Mouse (Mus musculus): Measurements from ENCODE around the gene Entpd8. TPM values are rescaled to one million over a fixed set of nuclear protein-coding genes. Genes with fewer than 3 reads are reported as not detected.

The Entpd8 gene
- polyA plus RNA-seq (2016; fragmentation: Nextera tagmentation; extraction: Ambion mirVana), result 0.13 TPM in 1 of 2 replicates, not detected in the other

DNA sequence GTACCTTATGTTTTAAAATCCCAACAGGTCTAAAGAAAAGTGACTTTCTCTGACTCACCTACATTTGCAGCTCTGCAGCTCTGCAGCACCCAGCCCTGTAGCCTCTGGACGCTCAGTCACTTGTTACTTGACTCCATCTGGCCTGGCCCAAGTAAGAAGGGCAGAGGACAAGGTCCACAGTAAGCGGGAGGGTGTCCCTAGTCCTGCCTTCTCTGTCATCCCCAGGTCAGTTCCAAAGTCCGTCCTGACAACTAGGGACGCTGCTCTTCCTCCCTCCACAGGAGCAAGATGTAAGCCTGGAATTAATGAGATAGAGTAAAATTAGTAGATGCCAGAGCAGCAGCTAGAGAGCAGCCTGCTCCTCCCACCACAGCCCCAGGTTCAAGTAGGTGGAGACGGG is at the start of gene Entpd8:
TSS of gene Entpd8 (plus strand) at position 229 of the 400 bp plus-strand sequence.
- Histone ChIP-seq H3K27ac (no peak within 1 kb of the TSS), H3K4me3 (no peak within 1 kb of the TSS), H3K4me1 (no peaks in the 10 kb centered on the region), H3K9me3 (no peaks in the 10 kb centered on the region), H3K36me3 (no peaks in the 10 kb centered on the region), H3K27me3 (ENCODE audit: insufficient read depth, poor library complexity, severe bottlenecking) (peaks cover 7% of the 10 kb centered on the region)
- 55% methylated on average over 5 of the region's 5 CpGs for WGBS
- no peak for DNase-seq (ENCODE audit: low spot score)

DNA sequence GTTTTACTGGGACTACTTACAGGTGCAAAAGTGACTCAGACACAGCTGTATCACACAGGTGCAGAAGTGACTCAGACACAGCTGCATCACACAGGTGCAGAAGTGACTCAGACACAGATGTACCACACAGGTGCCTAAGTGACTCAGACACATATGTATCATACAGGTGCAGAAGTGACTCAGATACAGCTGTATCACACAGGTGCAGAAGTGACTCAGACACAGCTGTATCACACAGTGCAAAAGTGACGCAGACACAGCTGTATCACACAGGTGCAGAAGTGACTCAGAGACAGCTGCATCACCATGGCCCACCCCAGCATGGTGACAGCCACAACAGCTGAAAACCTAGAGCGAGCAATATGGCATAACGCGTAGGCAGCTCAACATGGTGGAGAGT is 45.1 kb upstream of the Entpd8 start:
- Histone ChIP-seq H3K27me3 (ENCODE audit: insufficient read depth, poor library complexity, severe bottlenecking) (no peaks in the 10 kb centered on the region), H3K4me3 (no peak overlapping the region), H3K4me1 (no peaks in the 10 kb centered on the region), H3K36me3 (no peaks in the 10 kb centered on the region), H3K9me3 (no peaks in the 10 kb centered on the region), H3K27ac (no peak overlapping the region)
- DNase-seq (ENCODE audit: low spot score), result no peak
- WGBS, result 93% methylated on average over 4 of the region's 4 CpGs

DNA sequence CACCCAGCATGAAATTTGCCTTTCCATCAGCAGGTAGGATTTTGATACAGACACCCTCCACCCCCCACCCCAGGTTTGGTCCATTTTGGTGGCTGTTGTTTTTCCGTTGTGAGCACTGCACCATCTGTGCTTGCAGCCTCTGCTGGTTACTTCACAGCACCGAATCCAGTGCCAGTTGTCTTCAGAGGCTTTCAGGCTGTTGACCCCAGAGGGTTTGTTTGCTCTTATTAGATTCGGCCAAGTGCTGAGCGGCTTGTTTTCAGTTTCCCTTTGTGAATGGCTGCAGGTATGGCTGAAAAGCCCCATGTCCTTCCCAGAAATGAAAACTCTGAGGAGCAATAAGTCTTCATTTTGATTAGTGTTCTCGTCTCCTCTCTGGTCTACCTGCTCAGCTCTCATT is 40.0 kb upstream of the Entpd8 start:
- WGBS, result 83% methylated on average over 5 of the region's 5 CpGs
- H3K4me1 ChIP-seq, result no peaks in the 10 kb centered on the region
- no peaks in the 10 kb centered on the region for H3K9me3 ChIP-seq
- no peaks in the 10 kb centered on the region for H3K27me3 ChIP-seq (ENCODE audit: insufficient read depth, poor library complexity, severe bottlenecking)
- no peak overlapping the region for H3K27ac ChIP-seq
- no peaks in the 10 kb centered on the region for H3K36me3 ChIP-seq
- DNase-seq (ENCODE audit: low spot score), result no peak
- H3K4me3 ChIP-seq, result no peak overlapping the region

DNA sequence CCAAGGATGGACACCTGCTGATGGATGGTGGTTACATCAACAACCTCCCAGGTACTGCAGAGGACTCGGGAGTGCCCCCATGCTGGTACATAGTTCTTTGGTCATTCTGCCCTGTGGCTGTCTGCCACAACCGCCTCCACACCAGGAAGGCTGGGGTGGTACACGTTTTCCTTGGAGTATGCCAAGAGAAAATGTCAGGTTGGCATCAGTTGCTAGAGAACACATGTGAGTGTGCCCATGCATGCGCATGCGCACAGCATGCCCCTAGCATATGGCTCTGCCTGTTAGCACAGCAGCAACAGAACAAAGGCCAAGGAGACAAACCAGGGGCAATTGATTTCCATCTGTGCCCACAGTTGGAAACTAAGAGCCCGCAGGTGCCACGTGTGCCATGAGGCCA is 29.2 kb upstream of the Entpd8 start:
- Histone ChIP-seq H3K4me3 (no peak overlapping the region), H3K27ac (no peak overlapping the region)
- 91% methylated on average over 7 of the region's 7 CpGs for WGBS

DNA sequence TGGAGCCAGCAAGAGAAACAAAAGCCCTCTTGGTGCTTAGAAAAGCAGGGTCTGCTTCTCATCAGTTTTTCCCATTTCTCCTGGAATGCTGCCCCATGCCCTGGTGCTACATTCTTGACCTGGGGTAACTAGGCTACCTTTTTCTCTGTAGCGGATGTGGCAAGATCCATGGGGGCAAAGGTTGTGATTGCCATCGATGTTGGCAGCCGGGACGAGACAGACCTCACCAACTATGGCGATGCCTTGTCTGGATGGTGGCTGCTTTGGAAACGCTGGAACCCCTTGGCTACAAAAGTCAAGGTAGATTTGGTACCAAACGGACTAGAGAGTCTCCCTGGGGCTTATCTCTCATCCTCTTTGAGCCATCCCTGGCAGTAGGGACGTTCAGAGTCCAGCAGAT is 28.7 kb upstream of the Entpd8 start:
- Histone ChIP-seq H3K9me3 (no peaks in the 10 kb centered on the region), H3K27me3 (ENCODE audit: insufficient read depth, poor library complexity, severe bottlenecking) (no peaks in the 10 kb centered on the region)
- 79% methylated on average over 8 of the region's 8 CpGs for WGBS

More for the DNA sequence above, 29.2 kb upstream of the Entpd8 start:
- no peak for DNase-seq (ENCODE audit: low spot score)
- peaks cover 7% of the 10 kb centered on the region; the same call in 1 of the 2 replicates for H3K36me3 ChIP-seq
- H3K9me3 ChIP-seq, result no peaks in the 10 kb centered on the region
- peaks cover 24% of the 10 kb centered on the region for H3K4me1 ChIP-seq
- H3K27me3 ChIP-seq (ENCODE audit: insufficient read depth, poor library complexity, severe bottlenecking), result no peaks in the 10 kb centered on the region

DNA sequence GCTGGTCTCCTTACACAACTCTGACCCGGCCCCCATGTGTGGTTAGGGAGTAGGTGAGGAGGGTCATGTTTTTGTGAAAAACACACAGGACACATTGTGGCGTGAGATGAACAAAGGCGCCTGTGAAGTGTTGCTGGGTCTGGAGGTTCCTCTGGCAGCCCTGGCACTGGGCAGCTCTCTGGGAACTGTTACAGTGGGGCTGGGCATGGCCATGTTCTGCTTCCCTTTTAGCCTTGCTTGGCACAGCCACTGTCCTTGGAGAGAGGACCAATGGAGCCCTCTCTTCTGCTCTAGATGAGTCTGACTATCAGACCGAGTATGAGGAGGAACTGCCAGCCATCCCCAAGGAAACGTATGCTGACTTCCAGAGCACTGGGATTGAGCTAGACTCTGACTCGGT is 27.0 kb upstream of the Entpd8 start:
- Histone ChIP-seq H3K9me3 (no peaks in the 10 kb centered on the region), H3K4me1 (peaks cover 37% of the 10 kb centered on the region), H3K27me3 (ENCODE audit: insufficient read depth, poor library complexity, severe bottlenecking) (no peaks in the 10 kb centered on the region), H3K36me3 (peaks cover 15% of the 10 kb centered on the region), H3K4me3 (no peak overlapping the region), H3K27ac (no peak overlapping the region)
- no peak for DNase-seq (ENCODE audit: low spot score)
- 87% methylated on average over 6 of the region's 6 CpGs for WGBS

More for the DNA sequence above, 28.7 kb upstream of the Entpd8 start:
- H3K36me3 ChIP-seq, result peaks cover 9% of the 10 kb centered on the region; the same call in 1 of the 2 replicates
- no peak overlapping the region for H3K4me3 ChIP-seq
- H3K27ac ChIP-seq, result no peak overlapping the region
- DNase-seq (ENCODE audit: low spot score), result no peak
- H3K4me1 ChIP-seq, result peaks cover 25% of the 10 kb centered on the region

DNA sequence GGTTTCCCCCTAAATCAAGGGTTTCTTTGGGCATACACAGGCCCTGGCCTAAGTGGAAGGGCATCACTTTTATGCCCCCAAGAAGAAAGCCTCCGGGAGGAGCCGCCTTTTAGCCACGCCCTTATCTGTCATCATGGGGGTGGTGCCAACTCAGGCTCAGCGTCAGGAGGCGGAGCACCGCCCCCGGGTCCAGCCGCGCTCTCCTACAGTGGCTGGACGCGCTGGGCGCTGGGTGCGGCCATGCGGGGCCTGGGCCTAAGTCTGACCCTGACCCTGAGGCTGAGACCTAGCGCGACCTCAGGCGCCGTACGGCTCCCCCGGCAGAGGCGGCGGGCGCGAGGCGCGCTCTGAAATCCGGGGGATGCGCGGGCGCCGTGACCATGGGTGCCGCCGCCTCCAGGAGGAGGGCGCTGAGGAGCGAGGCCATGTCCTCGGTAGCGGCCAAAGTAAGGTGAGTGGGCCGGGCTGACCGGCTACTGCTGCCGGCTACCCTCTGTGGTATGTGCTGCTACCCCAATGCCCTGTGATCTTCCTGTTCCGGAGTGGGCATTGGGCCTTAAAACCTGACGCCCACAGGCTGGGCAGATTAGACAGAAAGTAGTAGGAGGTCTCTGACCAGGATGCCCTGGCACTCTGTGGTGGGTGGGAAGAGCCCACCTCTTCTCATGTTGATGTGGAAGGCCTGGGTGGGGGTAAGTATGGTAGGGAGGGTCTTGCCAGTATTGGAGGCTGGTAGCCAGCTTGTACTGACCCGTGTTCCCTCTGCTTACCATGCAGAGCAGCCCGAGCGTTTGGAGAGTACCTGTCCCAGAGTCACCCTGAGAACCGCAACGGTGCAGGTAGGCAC is 25.7 kb upstream of the Entpd8 start, which contains the start of gene Nsmf:
TSS of gene Nsmf (plus strand) at position 135 of the 847 bp plus-strand sequence.
- DNase-seq (ENCODE audit: low spot score), result peak; percentile 94
- H3K4me1 ChIP-seq, result peaks cover 38% of the 10 kb centered on the region
- H3K27me3 ChIP-seq (ENCODE audit: insufficient read depth, poor library complexity, severe bottlenecking), result no peaks in the 10 kb centered on the region
- 5% methylated on average over 47 of the region's 47 CpGs for WGBS
- H3K9me3 ChIP-seq, result no peaks in the 10 kb centered on the region
- peak within 1 kb of the TSS; percentile 92 for H3K27ac ChIP-seq
- peaks cover 22% of the 10 kb centered on the region for H3K36me3 ChIP-seq
- H3K4me3 ChIP-seq, result peak within 1 kb of the TSS; percentile 81

DNA sequence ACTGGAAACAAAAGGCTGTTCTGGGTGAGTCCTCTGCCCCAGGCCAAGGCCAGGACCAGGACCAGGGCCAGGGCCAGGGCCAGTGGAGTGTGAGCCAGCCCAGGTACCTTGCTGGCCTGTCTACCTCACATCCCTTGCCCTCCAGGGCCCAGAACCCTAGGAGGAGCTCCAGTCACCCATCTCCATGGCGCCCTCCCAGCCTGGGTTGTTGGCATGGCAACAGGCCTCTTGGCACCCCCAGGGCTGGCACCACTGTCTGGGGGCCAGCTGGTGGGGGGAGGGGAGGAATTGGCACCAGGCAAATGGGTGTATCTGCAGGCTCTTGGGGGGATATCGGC is 25.1 kb upstream of the Entpd8 start:
- 75% methylated on average over 2 of the region's 2 CpGs for WGBS
- peaks cover 28% of the 10 kb centered on the region for H3K36me3 ChIP-seq
- H3K4me1 ChIP-seq, result peaks cover 38% of the 10 kb centered on the region
- peak overlapping the region; percentile 92 for H3K27ac ChIP-seq
- no peak for DNase-seq (ENCODE audit: low spot score)
- H3K4me3 ChIP-seq, result peak overlapping the region; percentile 81
- H3K27me3 ChIP-seq (ENCODE audit: insufficient read depth, poor library complexity, severe bottlenecking), result no peaks in the 10 kb centered on the region
- no peaks in the 10 kb centered on the region for H3K9me3 ChIP-seq

DNA sequence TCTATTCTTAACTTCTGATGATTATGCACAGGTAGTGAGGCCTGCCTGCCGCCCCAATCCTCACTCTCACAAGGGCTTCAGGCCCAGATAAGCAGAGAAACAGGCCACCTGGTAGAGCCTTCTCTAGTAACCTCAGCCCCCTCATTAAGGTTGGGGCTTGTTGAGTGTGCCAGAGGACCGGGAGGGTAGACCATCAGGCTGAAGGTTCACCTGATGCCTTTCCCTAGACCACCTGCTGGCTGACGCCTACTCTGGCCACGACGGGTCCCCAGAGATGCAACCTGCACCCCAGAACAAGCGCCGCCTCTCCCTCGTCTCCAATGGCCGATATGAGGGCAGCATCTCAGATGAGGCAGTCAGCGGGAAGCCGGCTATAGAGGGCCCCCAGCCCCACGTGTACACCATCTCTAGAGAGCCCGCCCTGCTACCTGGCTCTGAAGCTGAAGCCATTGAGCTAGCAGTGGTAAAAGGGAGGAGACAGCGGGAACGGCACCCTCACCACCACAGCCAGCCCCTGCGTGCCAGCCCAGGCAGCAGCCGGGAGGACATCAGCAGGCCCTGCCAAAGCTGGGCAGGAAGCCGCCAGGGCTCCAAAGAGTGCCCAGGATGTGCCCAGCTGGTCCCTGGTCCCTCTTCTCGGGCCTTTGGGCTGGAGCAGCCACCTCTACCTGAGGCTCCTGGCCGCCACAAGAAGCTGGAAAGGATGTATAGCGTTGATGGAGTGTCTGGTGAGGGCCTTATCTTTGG is 24.5 kb upstream of the Entpd8 start:
- WGBS, result 86% methylated on average over 21 of the region's 21 CpGs
- DNase-seq (ENCODE audit: low spot score), result no peak
- Histone ChIP-seq H3K9me3 (no peaks in the 10 kb centered on the region), H3K27me3 (ENCODE audit: insufficient read depth, poor library complexity, severe bottlenecking) (no peaks in the 10 kb centered on the region), H3K4me1 (peaks cover 38% of the 10 kb centered on the region), H3K27ac (no peak overlapping the region), H3K36me3 (peaks cover 33% of the 10 kb centered on the region), H3K4me3 (peak overlapping the region; percentile 81)

DNA sequence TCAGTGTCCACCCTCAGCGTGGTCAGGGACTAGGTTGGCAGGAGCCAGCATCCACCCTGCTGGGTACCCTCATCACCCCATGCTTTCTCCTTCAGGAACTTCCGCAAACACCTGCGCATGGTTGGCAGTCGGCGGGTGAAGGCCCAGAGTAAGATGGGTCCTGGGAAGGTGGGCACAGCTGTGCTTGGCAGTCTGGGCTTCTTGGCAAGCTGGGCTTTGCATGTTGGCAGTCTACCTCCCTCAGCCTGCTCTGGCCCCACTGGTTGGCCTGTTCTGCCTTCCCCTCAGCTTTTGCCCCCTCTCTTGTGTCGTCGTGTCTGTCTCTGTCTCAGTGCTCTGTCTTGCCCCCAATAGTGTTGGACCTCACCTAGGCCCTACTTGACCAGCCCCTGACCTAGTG is 21.2 kb upstream of the Entpd8 start:
- peaks cover 50% of the 10 kb centered on the region for H3K36me3 ChIP-seq
- DNase-seq (ENCODE audit: low spot score), result no peak

DNA sequence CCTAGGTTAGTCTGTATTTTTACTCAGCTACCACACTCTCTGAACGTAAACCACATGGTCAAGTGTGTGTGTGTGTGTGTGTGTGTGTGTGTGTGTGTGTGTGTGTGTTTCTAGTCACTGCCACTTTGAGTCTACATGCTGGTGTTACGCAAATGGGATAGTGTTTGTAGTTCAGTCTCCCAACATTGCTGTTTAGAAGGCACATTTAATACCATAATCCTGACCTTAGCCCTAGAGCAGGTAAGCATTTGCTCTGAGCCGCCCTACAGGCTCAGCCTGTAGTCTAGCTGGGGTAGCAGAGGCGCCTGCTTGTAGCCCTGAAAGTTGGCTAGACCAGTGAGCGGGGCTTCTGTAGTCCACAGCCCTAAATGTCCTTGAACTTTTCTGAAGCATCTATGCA is 16.6 kb upstream of the Entpd8 start:
- WGBS, result 95% methylated on average over 5 of the region's 5 CpGs
- H3K4me1 ChIP-seq, result no peaks in the 10 kb centered on the region
- no peaks in the 10 kb centered on the region for H3K27me3 ChIP-seq (ENCODE audit: insufficient read depth, poor library complexity, severe bottlenecking)
- no peak overlapping the region for H3K27ac ChIP-seq
- no peaks in the 10 kb centered on the region for H3K9me3 ChIP-seq
- no peak for DNase-seq (ENCODE audit: low spot score)
- H3K36me3 ChIP-seq, result peaks cover 38% of the 10 kb centered on the region
- no peak overlapping the region for H3K4me3 ChIP-seq

More for the DNA sequence above, 21.2 kb upstream of the Entpd8 start:
- no peak overlapping the region for H3K4me3 ChIP-seq
- H3K27me3 ChIP-seq (ENCODE audit: insufficient read depth, poor library complexity, severe bottlenecking), result no peaks in the 10 kb centered on the region
- peaks cover 33% of the 10 kb centered on the region for H3K4me1 ChIP-seq
- no peak overlapping the region for H3K27ac ChIP-seq
- 89% methylated on average over 7 of the region's 7 CpGs for WGBS
- H3K9me3 ChIP-seq, result no peaks in the 10 kb centered on the region

DNA sequence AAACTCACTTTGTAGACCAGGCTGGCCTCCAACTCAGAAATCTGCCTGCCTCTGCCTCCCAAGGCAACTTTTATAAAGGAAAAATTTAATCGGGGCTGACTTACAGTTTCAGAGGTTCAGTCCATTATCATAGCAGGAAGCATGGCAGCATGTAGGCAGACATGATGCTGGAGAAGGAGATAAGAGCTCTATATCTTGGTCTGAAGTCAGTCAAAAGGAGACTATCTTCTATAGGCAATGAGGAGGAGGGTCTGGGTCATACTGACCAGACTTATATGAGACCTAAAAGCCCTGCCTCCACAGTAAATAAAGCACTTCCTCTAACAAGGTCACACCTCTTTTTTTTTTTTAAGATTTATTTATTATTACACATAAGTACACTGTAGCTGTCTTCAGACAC is 15.8 kb upstream of the Entpd8 start:
- 85% methylated on average over 1 of the region's 1 CpGs for WGBS
- H3K4me3 ChIP-seq, result no peak overlapping the region
- DNase-seq (ENCODE audit: low spot score), result no peak
- no peak overlapping the region for H3K27ac ChIP-seq
- H3K9me3 ChIP-seq, result no peaks in the 10 kb centered on the region
- no peaks in the 10 kb centered on the region for H3K27me3 ChIP-seq (ENCODE audit: insufficient read depth, poor library complexity, severe bottlenecking)
- H3K36me3 ChIP-seq, result peaks cover 34% of the 10 kb centered on the region
- H3K4me1 ChIP-seq, result no peaks in the 10 kb centered on the region

DNA sequence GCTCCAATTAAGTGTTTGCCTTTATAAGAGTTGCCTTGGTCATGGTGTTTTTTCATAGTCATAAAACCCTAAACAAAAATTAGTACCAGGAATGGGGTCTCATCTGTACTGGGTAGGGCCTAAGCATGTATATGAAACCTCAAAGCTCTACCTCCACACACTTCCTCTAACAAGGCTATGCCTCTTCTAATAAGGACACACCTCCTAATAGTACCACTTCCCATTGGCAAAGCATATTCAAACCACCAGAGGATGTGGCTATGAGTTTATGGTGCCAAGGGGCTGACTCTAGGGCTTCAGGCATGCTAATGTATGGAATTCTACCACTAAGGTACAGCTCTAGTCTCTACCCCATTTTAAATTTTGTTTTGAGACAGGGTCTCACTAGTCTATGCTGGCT is 14.6 kb upstream of the Entpd8 start:
- no peaks in the 10 kb centered on the region for H3K9me3 ChIP-seq
- no peak overlapping the region for H3K4me3 ChIP-seq
- H3K4me1 ChIP-seq, result no peaks in the 10 kb centered on the region
- H3K36me3 ChIP-seq, result peaks cover 21% of the 10 kb centered on the region; the same call in 1 of the 2 replicates
- no peak for DNase-seq (ENCODE audit: low spot score)
- no peak overlapping the region for H3K27ac ChIP-seq
- H3K27me3 ChIP-seq (ENCODE audit: insufficient read depth, poor library complexity, severe bottlenecking), result no peaks in the 10 kb centered on the region
